Comparison of ENCODE assay signal across 7 mouse cellular contexts in the genomic region with DNA sequence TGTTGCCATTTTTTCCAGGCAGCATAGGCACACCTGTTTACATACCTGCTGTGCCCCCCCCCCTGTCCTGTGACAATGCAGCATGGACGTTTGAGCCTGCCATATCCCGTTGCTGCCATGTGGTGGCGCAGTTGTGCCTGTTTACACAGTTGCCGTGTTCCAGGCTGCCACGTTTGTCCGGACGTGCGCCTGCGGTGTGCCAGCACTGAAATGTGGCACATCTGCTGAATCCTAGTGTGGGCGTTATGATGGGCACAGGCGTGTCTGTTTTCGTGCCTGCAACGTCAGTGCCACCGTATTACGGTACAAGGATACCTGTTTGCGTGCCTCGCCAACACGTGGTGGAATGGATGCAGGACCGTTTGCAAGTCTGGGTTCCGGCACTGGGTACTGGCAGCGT. TPM values are rescaled to one million over a fixed set of nuclear protein-coding genes. Genes with fewer than 3 reads are reported as not detected.
A peak's percentile ranks its signal among the peaks of the same experiment; 100 is the strongest.
DNase-seq lines count a peak whose midpoint lies in the region; ATAC-seq lines count a peak whose summit lies in the region.

No protein-coding gene starts in this region.

- DNase-seq in Muller cell, postnatal 12 days (ENCODE audit: inconsistent ontology term) = peak; percentile 9
- DNase-seq in cerebellum, adult 11 months = peak; percentile 77
- DNase-seq in forebrain, embryonic 14.5 days (ENCODE audit: low spot score) = peak; percentile 59
- peak; percentile 62 for DNase-seq in induced T-regulatory cell, adult 2 months (ENCODE audit: low read depth)
- peak; percentile 60 to 79 for DNase-seq in left cerebral cortex, postnatal 10 days (ENCODE audit: extremely low spot score in 1 of 2, low spot score in 2 of 2)
- peak; percentile 64 for DNase-seq in lung, postnatal 36 days
- DNase-seq in right cerebral cortex, postnatal 25 days = peak; percentile 76

- peak overlapping the region; percentile 9; the same call in 1 of the 2 replicates for H3K4me3 ChIP-seq in forebrain, embryonic 14.5 days (ENCODE audit: low read depth, low read length)

- peak overlapping the region; percentile 42 for H3K4me2 ChIP-seq in forebrain, embryonic 14.5 days (ENCODE audit: low read length)

- H3K9ac ChIP-seq in forebrain, embryonic 14.5 days (ENCODE audit: low read length) = no peak overlapping the region

- no peak for ATAC-seq in forebrain, embryonic 14.5 days

- H3K27ac ChIP-seq in forebrain, embryonic 14.5 days (ENCODE audit: low read depth, low read length) = no peak overlapping the region

- intact Hi-C loops in left cerebral cortex, postnatal 10 days (cut with DNase I) = no loop called here

- WGBS in forebrain, embryonic 14.5 days = 14% methylated on average over 21 of the region's 21 CpGs

- no peaks in the 10 kb centered on the region for H3K36me3 ChIP-seq in forebrain, embryonic 14.5 days (ENCODE audit: control insufficient read depth, insufficient read depth, low read length)

- H3K27me3 ChIP-seq in forebrain, embryonic 14.5 days (replicated peaks; ENCODE audit: control insufficient read depth, insufficient read depth, low read length) = no peaks in the 10 kb centered on the region

- no peaks in the 10 kb centered on the region for H3K9me3 ChIP-seq in forebrain, embryonic 14.5 days (replicated peaks; ENCODE audit: control insufficient read depth, low read length)

- no peaks in the 10 kb centered on the region; the same call in 1 of the 2 replicates for H3K4me1 ChIP-seq in forebrain, embryonic 14.5 days (ENCODE audit: control insufficient read depth, insufficient read depth, low read length)

RNA-seq across cellular contexts. Expression of a gene that starts 41.7 kb away (rescaled TPM):
- polyA plus RNA-seq in forebrain, embryonic 14.5 days (2014; fragmentation: Nextera tagmentation; extraction: Ambion mirVana) = 23.7 and 32.9 TPM in 2 replicates
- total RNA-seq in left cerebral cortex, postnatal 10 days (2021) = 100 to 1,000 TPM; 164 TPM

Comparison
In these comparisons a context has a peak if more than half of its experiments do, and no peak if none do; other contexts are left out.
1. DNase-seq: peak in every context shown above with its lines; median percentile 77 in cerebellum, adult 11 months; 76 in right cerebral cortex, postnatal 25 days; 70 in left cerebral cortex, postnatal 10 days; 64 in lung, postnatal 36 days; 62 in induced T-regulatory cell, adult 2 months; 59 in forebrain, embryonic 14.5 days; 9 in Muller cell, postnatal 12 days.